Mouse (Mus musculus) bone marrow, adult 2 months (tissue): Measurements from ENCODE around the gene A1cf.

ENCODE experiments used
- CTCF ChIP-seq: fragments of 200-500 bp; IDR thresholded peaks from 2 replicates; pipeline ENCODE4 v1.5.1; 2011; ENCODE audit warnings: low read length, control low read depth; ENCODE audit not compliant: control insufficient read depth, insufficient read depth
- POLR2A ChIP-seq: fragments of 200-500 bp; IDR thresholded peaks from 2 replicates; pipeline ENCODE4 v1.6.1; 2011; ENCODE audit warnings: low read depth, mild to moderate bottlenecking, control low read depth, low read length, borderline replicate concordance; ENCODE audit not compliant: control insufficient read depth

DNA sequence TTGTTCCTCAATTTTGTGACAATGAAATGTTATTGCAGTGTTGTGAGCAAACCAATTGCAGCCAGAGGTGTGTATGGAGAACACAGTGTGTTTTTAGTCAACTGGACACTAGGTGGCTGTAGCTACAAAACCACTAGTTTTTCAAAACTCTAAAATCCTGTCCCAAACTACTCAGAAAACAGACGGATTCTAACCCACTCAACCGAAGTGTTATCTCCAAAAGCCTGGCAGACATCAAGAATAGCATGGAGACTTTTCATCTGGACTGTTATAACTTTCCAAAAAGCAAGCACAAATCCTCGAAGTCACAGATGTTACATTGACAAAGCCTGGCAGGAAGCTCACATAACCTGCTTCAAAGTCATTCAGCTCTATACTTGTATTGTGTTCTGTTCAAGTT lies 6.7 kb upstream of the A1cf start:
- no peak for TF ChIP-seq CTCF
- no peak for TF ChIP-seq POLR2A
